Mouse (Mus musculus): Measurements from ENCODE around the gene Oxct1.

Gene Oxct1

GRCm38 (mm10) chr15:4026231-4026773 is at the start of gene Oxct1:
Oxct1 (plus strand) TSS chr15:4026383.
- DNase-seq (ENCODE audit: low read depth) = peak; percentile 88

GRCm38 (mm10) chr15:3978279-3978678 is 47.9 kb upstream of the Oxct1 start:
- no peak for DNase-seq (ENCODE audit: low read depth)

GRCm38 (mm10) chr15:3979061-3979848 is 46.9 kb upstream of the Oxct1 start, which contains the start of gene Fbxo4:
Fbxo4 (minus strand) TSS chr15:3979573.
- DNase-seq (ENCODE audit: low read depth) = peak; percentile 85

- DNase-seq (ENCODE audit: low read depth) = no peak
Measured at GRCm38 (mm10) chr15:3979871-3980270, 46.3 kb upstream of the Oxct1 start.

- no peak for DNase-seq (ENCODE audit: low read depth)
Measured at GRCm38 (mm10) chr15:3982732-3983131, 43.5 kb upstream of the Oxct1 start.

- no peak for DNase-seq (ENCODE audit: low read depth)
Measured at GRCm38 (mm10) chr15:3984876-3985275, 41.3 kb upstream of the Oxct1 start.

DNA sequence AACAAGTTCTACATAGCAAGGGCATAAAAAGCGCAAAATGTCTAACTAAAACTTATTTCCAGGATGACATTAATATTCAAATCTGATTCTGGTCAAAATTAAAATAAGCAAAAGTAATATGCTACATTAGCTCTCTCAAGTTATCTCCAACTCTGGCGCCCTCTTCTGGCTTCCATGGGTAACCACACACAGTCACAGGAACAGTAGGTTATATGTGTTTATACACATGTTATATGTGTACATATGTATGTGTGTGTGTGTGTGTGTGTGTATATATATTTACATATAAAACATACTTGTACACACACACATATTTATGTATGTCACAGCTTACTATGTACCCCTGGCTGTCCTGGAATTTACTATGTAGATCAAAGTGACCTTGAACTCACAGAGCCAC is 38.2 kb upstream of the Oxct1 start:
- peak; percentile 76 for DNase-seq (ENCODE audit: low read depth)

GRCm38 (mm10) chr15:3994852-3995447 is 31.2 kb upstream of the Oxct1 start:
- peak; percentile 79 for DNase-seq (ENCODE audit: low read depth)

DNA sequence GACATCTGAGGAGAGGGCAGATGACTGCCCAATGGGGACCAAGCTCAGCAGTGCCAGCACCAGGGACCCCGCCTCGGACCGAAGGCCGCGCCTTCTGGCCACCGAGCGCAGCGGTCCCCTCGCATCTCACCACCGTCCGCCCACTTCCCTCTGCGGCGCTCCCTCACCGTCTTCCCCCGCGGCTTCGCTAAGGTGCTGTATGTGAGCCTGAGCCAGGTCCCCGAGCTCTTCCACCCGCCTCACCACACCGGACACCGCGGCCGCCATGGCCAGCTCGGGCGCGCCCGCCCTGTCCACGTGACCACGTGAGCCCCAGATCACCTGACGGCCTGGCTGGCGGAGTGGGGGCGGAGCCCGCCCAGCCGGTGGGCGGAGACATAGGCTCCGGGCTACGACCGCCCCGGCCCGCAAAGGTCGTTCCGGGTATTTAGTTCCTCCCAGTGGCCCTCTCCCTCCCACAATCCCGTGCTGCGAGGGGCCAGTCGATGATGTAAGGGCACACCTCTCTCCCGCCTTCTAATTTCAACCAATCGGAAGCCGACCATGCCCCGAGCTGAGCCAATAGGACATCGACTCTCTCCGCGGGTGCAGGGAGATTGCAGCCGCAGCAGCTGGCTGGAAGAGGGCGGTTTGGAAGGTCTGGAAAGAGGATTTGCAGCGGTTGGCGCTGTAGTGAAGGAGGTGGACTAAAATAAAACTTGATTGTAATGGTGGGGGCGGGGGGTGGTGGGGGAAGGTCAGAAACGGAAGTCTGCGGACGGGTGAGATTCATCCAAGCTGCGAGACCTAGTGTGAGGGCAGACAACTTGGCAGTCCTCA is 30.5 kb upstream of the Oxct1 start, which contains the start of gene AW549877:
Gene AW549877 (minus strand): TSS at position 297 of the 819 bp plus-strand sequence.
- peak; percentile 98 for DNase-seq (ENCODE audit: low read depth)

DNA sequence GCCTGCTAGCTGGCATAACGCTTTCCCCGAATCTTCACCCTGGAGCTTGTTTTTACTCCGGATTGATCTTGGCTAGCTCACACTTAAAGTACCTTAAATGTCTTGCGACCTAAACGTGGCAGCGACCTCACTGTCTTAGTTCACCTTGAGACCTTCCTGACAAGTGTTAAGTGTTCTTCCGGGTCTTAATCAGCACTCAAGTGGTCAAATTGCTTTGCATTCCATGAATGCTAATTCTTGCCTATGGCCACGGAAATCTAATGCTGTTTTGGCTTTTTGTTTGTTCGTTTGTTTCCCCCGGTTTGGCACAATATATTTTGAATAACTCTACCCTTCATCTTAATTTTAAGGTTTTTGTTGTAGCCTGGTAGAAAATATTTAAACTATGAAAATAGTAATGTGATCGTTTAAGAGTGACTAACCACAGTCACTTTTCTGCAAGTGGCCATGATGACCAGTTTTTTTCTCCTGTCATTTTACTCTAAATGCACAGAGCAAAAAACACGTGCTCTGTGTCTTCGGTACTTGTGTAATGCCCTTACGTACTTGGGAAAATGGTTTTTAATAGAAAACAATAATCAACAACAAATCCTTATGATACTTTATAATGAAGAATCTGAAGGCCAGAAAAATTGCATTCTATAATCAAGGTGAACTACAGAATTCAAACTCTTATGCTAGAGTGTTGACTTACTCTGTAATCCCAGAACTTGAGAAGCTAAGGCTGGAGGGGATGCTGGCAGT is 29.7 kb upstream of the Oxct1 start:
- DNase-seq (ENCODE audit: low read depth) = no peak

DNA sequence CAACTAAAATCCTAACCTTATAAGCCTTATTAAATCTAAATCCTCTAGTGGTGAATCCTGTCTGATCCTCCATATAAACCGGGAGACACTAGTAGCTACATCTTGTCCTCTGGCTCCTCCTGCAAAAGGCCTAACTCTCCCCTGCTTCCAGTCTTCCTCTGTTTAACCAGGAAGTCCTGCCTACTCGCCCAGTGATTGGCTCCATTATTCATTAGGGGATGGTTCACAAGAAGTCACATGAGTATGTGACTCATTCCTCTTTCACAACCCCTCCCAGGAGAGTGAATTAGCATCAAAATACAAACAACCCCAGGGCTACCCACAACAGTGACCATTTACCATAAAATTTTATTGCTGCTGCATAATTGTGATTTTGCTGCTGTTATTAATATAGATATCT is 27.0 kb upstream of the Oxct1 start:
- DNase-seq (ENCODE audit: low read depth) = no peak

DNA sequence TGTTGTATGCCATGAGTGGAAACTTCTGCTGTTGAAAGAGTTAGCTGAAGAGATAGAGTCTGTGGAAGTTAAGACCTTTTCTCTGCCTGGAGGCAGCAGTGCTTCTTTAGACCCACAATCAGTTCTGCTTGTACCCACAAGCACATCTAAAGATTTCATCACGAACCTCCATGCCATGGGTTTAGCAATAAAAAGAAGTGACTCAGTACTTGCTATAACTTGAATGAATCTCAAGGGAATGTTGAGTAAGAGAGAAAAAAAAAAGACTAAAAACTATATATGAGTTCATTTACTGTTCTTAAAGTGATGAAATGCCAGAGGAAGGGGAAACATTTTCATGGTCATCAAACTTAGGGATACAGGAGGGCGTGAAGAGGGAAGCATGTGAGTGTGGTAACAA is 25.6 kb upstream of the Oxct1 start:
- no peak for DNase-seq (ENCODE audit: low read depth)

- no peak for DNase-seq (ENCODE audit: low read depth)
Measured at GRCm38 (mm10) chr15:4013873-4014272, 12.3 kb upstream of the Oxct1 start.

- no peak for DNase-seq (ENCODE audit: low read depth)
Measured at GRCm38 (mm10) chr15:4020711-4021110, 5.5 kb upstream of the Oxct1 start.

DNA sequence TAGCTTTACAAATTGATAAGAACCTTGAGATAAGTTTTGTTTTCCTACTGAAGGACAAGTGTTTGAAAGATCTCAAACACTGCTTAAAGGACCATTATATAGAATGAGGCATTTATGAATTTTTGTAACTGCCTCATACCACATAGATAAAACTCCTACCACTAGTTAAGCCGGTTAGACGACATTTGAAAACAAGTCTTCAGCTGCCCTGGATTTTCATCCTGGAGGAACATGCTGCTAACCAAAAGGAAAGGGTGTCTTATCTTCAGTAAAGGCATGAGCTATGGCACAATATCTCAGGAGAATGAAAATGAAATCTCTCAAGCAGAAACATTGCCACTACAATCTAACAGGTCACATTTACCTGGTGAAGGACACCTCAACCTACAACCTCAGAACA is 2.4 kb upstream of the Oxct1 start:
- no peak for DNase-seq (ENCODE audit: low read depth)

DNA sequence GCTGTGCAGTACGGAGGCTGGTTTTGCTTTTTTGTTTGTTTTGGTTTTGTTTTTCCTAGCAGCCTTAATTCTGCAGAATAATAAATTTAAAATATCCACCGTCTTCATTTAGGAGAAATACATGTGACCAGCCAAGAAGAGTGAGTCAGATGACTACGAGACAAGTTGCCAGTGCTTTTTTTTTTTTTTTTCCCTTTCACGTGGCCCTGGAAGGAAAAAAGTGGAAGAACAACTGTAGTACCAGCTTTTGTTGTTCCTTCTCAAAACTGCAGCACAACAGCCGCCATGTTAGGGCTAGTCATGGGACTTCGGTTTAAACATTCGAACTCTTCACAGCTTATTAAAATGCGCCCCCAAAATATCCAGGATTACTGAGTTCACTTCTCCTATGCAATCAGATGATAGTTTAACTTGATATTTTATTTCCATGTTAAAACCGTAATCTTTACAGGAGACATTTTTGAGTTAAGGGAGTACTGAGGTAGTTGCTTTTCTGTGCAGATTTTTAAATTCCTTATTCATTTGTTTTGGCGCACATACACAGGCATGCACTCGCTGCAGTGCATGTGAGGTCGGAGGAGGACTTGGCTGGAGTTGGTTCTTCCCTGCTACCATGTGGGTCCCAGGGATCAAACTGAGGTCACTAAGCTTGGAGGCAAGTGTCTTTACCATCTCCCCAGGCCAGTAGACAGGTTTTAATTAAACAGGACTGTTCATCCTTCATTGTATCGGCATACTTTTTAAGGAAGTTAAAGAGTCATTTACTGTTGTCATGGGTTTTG is 1.3 kb upstream of the Oxct1 start:
- no peak for DNase-seq (ENCODE audit: low read depth)

DNA sequence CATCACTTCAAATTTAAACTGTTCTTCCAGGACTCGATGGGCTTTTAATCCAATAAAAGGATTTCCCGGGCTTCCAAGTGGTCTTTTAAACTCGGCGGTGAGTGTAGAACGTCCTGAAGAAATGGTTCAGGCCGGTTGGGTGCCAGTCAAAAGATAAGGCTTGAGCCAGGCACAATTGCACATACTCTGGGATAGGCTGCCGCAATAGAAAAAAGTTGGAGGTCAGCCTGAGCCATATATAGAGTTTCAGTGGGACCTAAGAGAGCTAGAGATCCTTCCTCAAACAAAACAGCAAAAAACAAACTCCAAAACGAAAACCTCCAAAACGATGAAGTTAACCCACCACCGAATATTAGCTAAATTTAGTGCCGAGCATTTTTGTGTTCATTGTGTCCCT is 677 bp upstream of the Oxct1 start:
- DNase-seq (ENCODE audit: low read depth) = peak; percentile 10

DNA sequence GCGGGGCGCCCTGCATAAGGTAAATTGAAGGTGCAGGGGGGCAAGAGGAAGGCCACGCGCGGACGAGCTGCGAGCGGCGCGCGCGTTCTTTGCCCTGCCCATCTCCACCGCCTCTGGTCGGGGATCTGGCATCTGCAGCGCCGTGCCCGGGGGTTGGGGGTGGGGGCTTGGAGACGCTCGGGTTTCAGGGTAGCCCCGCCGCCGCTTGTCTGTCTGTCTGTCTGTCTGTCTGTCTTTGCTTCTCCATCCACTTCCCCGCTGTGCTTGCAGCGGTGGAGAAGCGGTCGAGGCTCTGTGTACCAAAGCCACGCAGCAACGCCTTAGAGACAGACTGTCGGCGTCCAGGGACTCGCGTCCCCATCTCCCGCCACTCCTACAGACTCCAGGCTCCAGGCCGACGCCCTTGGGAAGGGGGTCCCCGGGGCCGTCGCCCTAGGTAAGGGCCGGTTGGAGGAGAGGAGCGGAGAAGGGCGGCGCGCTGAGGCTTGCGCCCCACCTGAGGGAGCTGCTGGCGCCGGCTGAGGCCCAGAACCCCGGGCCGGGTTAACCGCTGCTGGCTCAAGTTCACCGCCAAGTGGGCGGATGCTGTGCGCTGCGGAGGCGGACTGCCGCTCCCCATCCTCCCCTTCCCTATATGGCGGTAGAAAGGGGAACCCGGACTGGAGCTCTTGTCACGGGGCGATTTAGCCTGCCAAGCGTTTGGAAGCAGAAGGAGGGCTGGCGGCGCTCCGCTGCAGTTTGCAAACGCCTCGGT is 825 bp downstream of the Oxct1 start:
- DNase-seq (ENCODE audit: low read depth) = peak; percentile 79

- no peak for DNase-seq (ENCODE audit: low read depth)
Measured at GRCm38 (mm10) chr15:4027671-4028410, 1.7 kb downstream of the Oxct1 start.

DNA sequence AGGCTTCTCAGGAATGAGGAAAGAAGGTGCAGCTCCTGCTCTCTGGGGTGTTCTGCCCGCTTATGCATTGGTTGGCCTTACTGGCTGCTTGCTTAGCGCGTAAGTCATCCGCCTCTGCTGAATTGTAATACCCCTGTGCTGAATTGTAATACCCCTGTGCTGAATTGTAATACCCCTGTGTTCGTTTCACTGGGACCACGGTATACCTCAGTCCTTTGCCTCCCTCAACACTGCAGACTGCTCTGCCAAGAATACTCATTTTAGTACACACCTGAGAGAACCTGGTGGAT is 2.2 kb downstream of the Oxct1 start:
- DNase-seq (ENCODE audit: low read depth) = no peak

Data from induced T-regulatory cell, adult 2 months (primary cell).